Mouse (Mus musculus) stomach, postnatal 0 days (tissue): ENCODE results near the gene Hspbap1.

Experiments used
- CTCF ChIP-seq: IDR thresholded peaks from 2 replicates; pipeline ENCODE4 v1.5.1; 2016; ENCODE audit warnings: antibody characterized with exemption, low read depth, mild to moderate bottlenecking, moderate library complexity
- EP300 ChIP-seq: optimal IDR thresholded peaks from 2 replicates; pipeline ENCODE3; 2016; ENCODE audit warnings: antibody characterized with exemption

GRCm38 (mm10) chr16:35829999-35830398 lies 59.8 kb downstream of the Hspbap1 start:
- no peak for TF ChIP-seq CTCF
- no peak for TF ChIP-seq EP300
